Mouse (Mus musculus) thymus, postnatal 25 days (tissue): ENCODE results near the gene Mapk14.

ENCODE experiments used
- DNase-seq: peaks from one replicate; pipeline ENCODE4 v3.0.0; 2022

The Mapk14 gene

GRCm38 (mm10) chr17:28690776-28691686 is at the start of gene Mapk14:
Gene Mapk14 (plus strand): TSS chr17:28691329.
- peak; percentile 100 for DNase-seq

GRCm38 (mm10) chr17:28643697-28644096 is 47.4 kb upstream of the Mapk14 start:
- peak; percentile 19 for DNase-seq

GRCm38 (mm10) chr17:28644112-28644511 is 47.0 kb upstream of the Mapk14 start:
- DNase-seq = no peak

GRCm38 (mm10) chr17:28646221-28646620 is 44.9 kb upstream of the Mapk14 start:
- DNase-seq = no peak

GRCm38 (mm10) chr17:28648607-28649370 is 42.3 kb upstream of the Mapk14 start:
- peak; percentile 68 for DNase-seq

- DNase-seq = no peak
These were observed 40.9 kb upstream of the Mapk14 start for GRCm38 (mm10) chr17:28650268-28650667.

- no peak for DNase-seq
These were observed 33.2 kb upstream of the Mapk14 start for GRCm38 (mm10) chr17:28657936-28658335.

GRCm38 (mm10) chr17:28659564-28659963 is 31.6 kb upstream of the Mapk14 start:
- no peak for DNase-seq

GRCm38 (mm10) chr17:28682311-28683084 is 8.6 kb upstream of the Mapk14 start:
- no peak for DNase-seq

- no peak for DNase-seq
These were observed 7.5 kb upstream of the Mapk14 start for GRCm38 (mm10) chr17:28683601-28684000.

- no peak for DNase-seq
These were observed 6.5 kb upstream of the Mapk14 start for GRCm38 (mm10) chr17:28684631-28685030.

GRCm38 (mm10) chr17:28687354-28687753 is 3.8 kb upstream of the Mapk14 start:
- DNase-seq = no peak

- DNase-seq = peak; percentile 32
These were observed 1.4 kb upstream of the Mapk14 start, which contains the start of gene Slc26a8 for GRCm38 (mm10) chr17:28689586-28690283. Gene Slc26a8 (minus strand): TSS chr17:28690233.

GRCm38 (mm10) chr17:28691687-28692340 is 685 bp downstream of the Mapk14 start:
- DNase-seq = peak; percentile 62

GRCm38 (mm10) chr17:28692341-28692710 is 1.2 kb downstream of the Mapk14 start:
- DNase-seq = peak; percentile 71

GRCm38 (mm10) chr17:28693086-28693485 is 2.0 kb downstream of the Mapk14 start:
- DNase-seq = no peak

GRCm38 (mm10) chr17:28694078-28694477 is 2.9 kb downstream of the Mapk14 start:
- no peak for DNase-seq

- DNase-seq = no peak
These were observed 3.7 kb downstream of the Mapk14 start for GRCm38 (mm10) chr17:28694832-28695231.

- DNase-seq = no peak
These were observed 5.5 kb downstream of the Mapk14 start for GRCm38 (mm10) chr17:28696641-28697040.

- DNase-seq = no peak
These were observed 6.4 kb downstream of the Mapk14 start for GRCm38 (mm10) chr17:28697290-28698195.

GRCm38 (mm10) chr17:28698245-28698644 is 7.1 kb downstream of the Mapk14 start:
- DNase-seq = no peak
